Comparison of ENCODE assay signal across 9 mouse cellular contexts in genomic region chr2:149350239-149350811, GRCm38 (mm10). TPM values are rescaled to one million over a fixed set of nuclear protein-coding genes. Genes with fewer than 3 reads are reported as not detected.
A peak's percentile ranks its signal among the peaks of the same experiment; 100 is the strongest.
DNase-seq lines count a peak whose midpoint lies in the region; ATAC-seq and TF ChIP-seq lines count a peak whose summit lies in the region.
"Had no signal": no experiment of that assay in that cellular context is flagged by ENCODE, and none has a peak within 500 bp of the region (broad histone marks: within the 10 kb centered on the region; RNA-seq: fewer than 3 reads in every experiment).

No protein-coding gene starts in this region.

- ATAC-seq in CD4-positive, CD25-positive, alpha-beta regulatory T cell, adult 4 months, result peak; percentile 92

- intact Hi-C loops in gastrocnemius, postnatal 36 days (cut with DNase I), result no loop called here

- peak; percentile 18; the same call in 1 of the 2 replicates for TF ChIP-seq CTCF in lung, adult 2 months (IDR thresholded peaks at IDR 0.05; ENCODE audit: insufficient read depth, low read length)

- WGBS in hindbrain, embryonic 10.5 days, result 37% methylated on average over 3 of the region's 3 CpGs
- 6% methylated on average over 3 of the region's 3 CpGs for WGBS in large intestine, adult 2 months
- WGBS in lung, adult 2 months, result 17% methylated on average over 3 of the region's 3 CpGs

- H3K36me3 ChIP-seq in hindbrain, embryonic 10.5 days, result no peaks in the 10 kb centered on the region
- H3K36me3 ChIP-seq: heart, embryonic 13.5 days had no signal

- H3K27me3 ChIP-seq in hindbrain, embryonic 10.5 days (ENCODE audit: insufficient read depth, poor library complexity, severe bottlenecking), result no peaks in the 10 kb centered on the region
- H3K27me3 ChIP-seq: heart, embryonic 13.5 days had no signal

- H3K9me3 ChIP-seq in hindbrain, embryonic 10.5 days, result no peaks in the 10 kb centered on the region
- H3K9me3 ChIP-seq: heart, embryonic 13.5 days had no signal

- no peak overlapping the region for H3K4me3 ChIP-seq in hindbrain, embryonic 10.5 days
- no peak overlapping the region for H3K4me3 ChIP-seq in lung, adult 2 months (replicated peaks; ENCODE audit: extremely low read depth, low read depth, low read length)
- H3K4me3 ChIP-seq: heart, embryonic 13.5 days had no signal

- H3K27ac ChIP-seq in hindbrain, embryonic 10.5 days, result no peak overlapping the region
- H3K27ac ChIP-seq: heart, embryonic 13.5 days had no signal

- peak; percentile 47 for DNase-seq in Muller cell, postnatal 12 days (ENCODE audit: inconsistent ontology term)
- DNase-seq in cerebellum, postnatal 14 days, result peak; percentile 62 to 65
- DNase-seq in hindbrain, embryonic 10.5 days (ENCODE audit: low spot score), result peak; percentile 39
- peak; percentile 6 for DNase-seq in large intestine, adult 2 months (ENCODE audit: low read depth, low spot score)
- peak; percentile 4 for DNase-seq in lung, adult 2 months
- DNase-seq in retina, adult 2 months (ENCODE audit: low read depth, low spot score), result peak; percentile 29
- DNase-seq in gastrocnemius, postnatal 36 days, result no peak

- TF ChIP-seq POLR2A in lung, adult 2 months (IDR thresholded peaks at IDR 0.05; ENCODE audit: borderline replicate concordance, extremely low read depth, low read depth, low read length), result no peak

- H3K4me1 ChIP-seq in hindbrain, embryonic 10.5 days (replicated peaks), result no peaks in the 10 kb centered on the region
- H3K4me1 ChIP-seq in lung, adult 2 months (ENCODE audit: control insufficient read depth, insufficient read depth, low read length), result no peaks in the 10 kb centered on the region
- H3K4me1 ChIP-seq: heart, embryonic 13.5 days had no signal

RNA-seq across cellular contexts. Expression of gene Cst10, which starts 54.5 kb away (rescaled TPM):
- not detected for polyA plus RNA-seq in CD4-positive, CD25-positive, alpha-beta regulatory T cell, adult 4 months (2017; shearing (Covaris generic))
- polyA plus RNA-seq in hindbrain, embryonic 10.5 days (2016; fragmentation: Nextera tagmentation; extraction: Ambion mirVana), result not detected in 2 replicates
- not detected in 2 replicates for polyA plus RNA-seq in large intestine, adult 2 months (2012; rRNA removed)
- polyA plus RNA-seq in lung, adult 2 months (2012; rRNA removed), result not detected in 2 replicates
- not detected for total RNA-seq in gastrocnemius, postnatal 36 days (2021)
- polyA plus RNA-seq: heart, embryonic 13.5 days had no signal

Comparison
In these comparisons a context has a peak if more than half of its experiments do, and no peak if none do; other contexts are left out.
1. DNase-seq: peak in Muller cell, postnatal 12 days (single experiment), cerebellum, postnatal 14 days (2 of 2), hindbrain, embryonic 10.5 days (single experiment), large intestine, adult 2 months (single experiment), lung, adult 2 months (single experiment) and retina, adult 2 months (single experiment); none in gastrocnemius, postnatal 36 days (0 of 2).